Mouse (Mus musculus) midbrain, embryonic 16.5 days (tissue): Measurements from ENCODE around the gene Unkl. TPM values are rescaled to one million over a fixed set of nuclear protein-coding genes. Genes with fewer than 3 reads are reported as not detected.
"Not testable (repeated sequence)": the region's sequence is repeated elsewhere in the genome, so short reads cannot be mapped to it uniquely, and the experiment has no call there.

Experiments
- ATAC-seq: fragments of 200-750 bp; cut with Nextera tagmentation; 2 replicates; pipeline ENCODE4 v1.8.0; 2017; ENCODE audit warnings: moderate TSS enrichment
- H3K27ac ChIP-seq: fragments of 300-500 bp; sonication (generic); 2 replicates; pipeline ENCODE4 v1.5.1; 2014; ENCODE audit warnings: mild to moderate bottlenecking, low read length, mixed read lengths
- H3K27me3 ChIP-seq: fragments of 300-500 bp; sonication (generic); 2 replicates; pipeline ENCODE4 v1.6.1; 2014; ENCODE audit warnings: low read depth, low read length, mixed read lengths; ENCODE audit not compliant: control insufficient read depth, insufficient read depth
- H3K36me3 ChIP-seq: fragments of 300-500 bp; sonication (generic); 2 replicates; pipeline ENCODE4 v1.6.1; 2014; ENCODE audit warnings: mild to moderate bottlenecking, low read length, moderate library complexity, mixed read lengths; ENCODE audit not compliant: control insufficient read depth, insufficient read depth
- H3K4me1 ChIP-seq: fragments of 300-500 bp; sonication (generic); 2 replicates; pipeline ENCODE4 v1.6.1; 2014; ENCODE audit warnings: mild to moderate bottlenecking, low read length, mixed read lengths; ENCODE audit not compliant: control insufficient read depth, insufficient read depth
- H3K4me2 ChIP-seq: fragments of 300-500 bp; sonication (generic); 2 replicates; pipeline ENCODE4 v1.6.1; 2014; ENCODE audit warnings: mild to moderate bottlenecking, low read length, mixed read lengths
- H3K4me3 ChIP-seq: fragments of 300-500 bp; sonication (generic); 2 replicates; pipeline ENCODE4 v1.5.1; 2014; ENCODE audit warnings: low read depth, mild to moderate bottlenecking, low read length, moderate library complexity, mixed read lengths
- H3K9ac ChIP-seq: fragments of 300-500 bp; sonication (generic); 2 replicates; pipeline ENCODE4 v1.6.1; 2014; ENCODE audit warnings: low read depth, low read length, mixed read lengths
- H3K9me3 ChIP-seq: fragments of 300-500 bp; sonication (generic); replicated peaks from 2 replicates; pipeline ENCODE4 v1.6.1; 2014; ENCODE audit warnings: mild to moderate bottlenecking, low read length, mixed read lengths; ENCODE audit not compliant: control insufficient read depth, poor library complexity, severe bottlenecking
- WGBS: fragments of 180-500 bp; shearing (Covaris S2); extraction: QIAGEN DNeasy Blood & Tissue Kit; methylation state at CpG from one replicate; pipeline ENCODE4 v1.1.7; 2014; 5-methylcytosine and 5-hydroxymethylcytosine counted together
- polyA plus RNA-seq: library from polyadenylated mRNA; unstranded; fragments of >200 nt; fragmentation: Nextera tagmentation; extraction: Ambion mirVana; gene quantifications from 2 replicates; pipeline ENCODE4 v1.2.1, GENCODE M21; 2015

The Unkl gene
- polyA plus RNA-seq, 1 experiment from 2014 or later = 19.2 TPM

DNA sequence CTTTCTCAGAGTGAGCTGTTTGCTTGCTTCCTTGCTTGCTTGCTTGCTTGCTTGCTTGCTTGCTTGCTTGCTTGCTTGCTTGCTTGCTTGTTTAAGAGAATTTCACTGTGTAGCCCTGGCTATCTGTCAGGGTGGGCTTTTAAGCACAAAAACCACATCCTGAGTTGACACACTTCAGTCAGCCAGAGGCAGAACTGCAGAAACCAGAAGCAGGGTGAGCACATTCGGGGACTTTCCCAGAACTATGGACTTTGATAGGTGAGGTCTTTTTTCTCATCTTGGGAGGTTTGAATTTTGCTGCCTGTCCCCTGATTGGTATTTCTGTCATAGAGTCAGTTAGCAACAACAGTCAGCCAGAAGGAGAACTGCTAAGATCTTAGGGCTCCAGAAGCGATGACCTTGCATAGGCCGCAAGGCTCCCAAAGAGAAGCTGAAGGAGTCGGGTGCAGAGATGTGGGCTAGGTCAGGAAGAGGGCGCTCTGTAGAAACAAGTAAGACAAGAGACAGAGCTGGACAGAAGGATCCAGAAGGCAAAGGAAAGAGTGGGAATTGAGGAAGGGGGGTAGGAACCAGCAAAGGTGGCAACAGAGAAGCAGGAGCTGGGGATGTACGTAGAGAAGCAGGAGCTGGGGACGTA lies 36.5 kb downstream of the Unkl start:
- no peaks in the 10 kb centered on the region for H3K9me3 ChIP-seq
- 92% methylated on average over 7 of the region's 7 CpGs for WGBS
- H3K4me2 ChIP-seq = no peak overlapping the region
- H3K4me3 ChIP-seq = no peak overlapping the region
- no peak overlapping the region for H3K9ac ChIP-seq
- H3K36me3 ChIP-seq = peaks cover 4% of the 10 kb centered on the region; the same call in 1 of the 2 replicates
- peaks cover 15% of the 10 kb centered on the region for H3K4me1 ChIP-seq
- no peak for ATAC-seq
- H3K27me3 ChIP-seq = no peaks in the 10 kb centered on the region
- no peak overlapping the region for H3K27ac ChIP-seq

DNA sequence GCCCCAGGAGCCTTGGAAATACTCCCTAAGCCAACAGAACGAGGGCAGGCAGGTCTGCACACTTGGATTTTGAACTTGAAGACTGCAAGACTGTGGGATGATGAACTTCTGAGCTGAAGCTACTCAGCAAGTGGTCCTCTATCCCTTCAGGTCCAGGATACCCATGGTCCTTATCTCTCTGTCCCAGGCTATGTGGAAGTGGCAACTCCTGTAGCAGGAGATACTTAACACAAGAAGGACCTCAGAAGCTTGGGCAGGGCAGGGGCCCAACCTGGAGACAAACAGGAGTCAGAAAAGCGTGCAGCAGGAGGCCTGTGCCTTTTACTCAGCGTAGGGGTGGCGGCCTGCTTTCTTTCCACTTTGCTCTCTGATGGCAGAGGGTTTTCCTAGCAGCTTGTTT lies 37.5 kb downstream of the Unkl start:
- no peak overlapping the region for H3K27ac ChIP-seq
- no peaks in the 10 kb centered on the region for H3K9me3 ChIP-seq
- no peak for ATAC-seq
- 92% methylated on average over 4 of the region's 4 CpGs for WGBS
- no peak overlapping the region for H3K4me2 ChIP-seq
- H3K4me3 ChIP-seq = no peak overlapping the region
- H3K4me1 ChIP-seq = peaks cover 15% of the 10 kb centered on the region
- no peaks in the 10 kb centered on the region for H3K27me3 ChIP-seq
- peaks cover 4% of the 10 kb centered on the region; the same call in 1 of the 2 replicates for H3K36me3 ChIP-seq
- H3K9ac ChIP-seq = no peak overlapping the region

DNA sequence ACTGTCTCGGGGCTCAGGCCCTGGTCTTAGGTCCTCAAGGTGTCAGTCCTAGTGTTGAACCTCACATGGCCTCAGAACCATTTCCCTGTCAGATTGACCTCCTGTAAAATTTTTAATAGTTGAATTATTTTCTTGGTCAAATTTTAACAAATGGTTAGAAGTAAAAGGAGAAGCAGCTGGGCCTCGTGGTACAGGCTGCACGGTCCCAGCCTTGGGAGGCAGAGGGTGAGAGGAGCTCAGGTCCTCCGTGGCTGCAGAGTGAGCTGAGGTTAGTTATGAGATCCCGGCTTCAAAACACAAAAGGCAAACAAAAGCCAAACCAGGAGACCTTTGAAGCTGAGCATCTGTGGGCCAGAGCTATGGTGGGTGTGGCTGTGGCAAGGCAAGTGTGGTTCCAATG lies 39.8 kb downstream of the Unkl start:
- ATAC-seq = no peak
- Histone ChIP-seq H3K27me3 (no peaks in the 10 kb centered on the region), H3K4me1 (no peaks in the 10 kb centered on the region; the same call in 1 of the 2 replicates), H3K4me2 (no peak overlapping the region), H3K9me3 (no peaks in the 10 kb centered on the region), H3K27ac (no peak overlapping the region), H3K36me3 (peaks cover 8% of the 10 kb centered on the region), H3K4me3 (no peak overlapping the region), H3K9ac (no peak overlapping the region)
- 88% methylated on average over 5 of the region's 5 CpGs for WGBS

GRCm38 (mm10) chr17:25230014-25230655 lies 41.9 kb downstream of the Unkl start:
- not testable (repeated sequence) for H3K4me3 ChIP-seq, H3K9ac ChIP-seq, H3K9me3 ChIP-seq, H3K27ac ChIP-seq, H3K27me3 ChIP-seq, H3K4me1 ChIP-seq, H3K4me2 ChIP-seq
- WGBS = 79% methylated on average over 12 of the region's 17 CpGs
- ATAC-seq = peak; percentile 43; the same call in 1 of the 2 replicates
- H3K36me3 ChIP-seq = peaks cover 17% of the 10 kb centered on the region

DNA sequence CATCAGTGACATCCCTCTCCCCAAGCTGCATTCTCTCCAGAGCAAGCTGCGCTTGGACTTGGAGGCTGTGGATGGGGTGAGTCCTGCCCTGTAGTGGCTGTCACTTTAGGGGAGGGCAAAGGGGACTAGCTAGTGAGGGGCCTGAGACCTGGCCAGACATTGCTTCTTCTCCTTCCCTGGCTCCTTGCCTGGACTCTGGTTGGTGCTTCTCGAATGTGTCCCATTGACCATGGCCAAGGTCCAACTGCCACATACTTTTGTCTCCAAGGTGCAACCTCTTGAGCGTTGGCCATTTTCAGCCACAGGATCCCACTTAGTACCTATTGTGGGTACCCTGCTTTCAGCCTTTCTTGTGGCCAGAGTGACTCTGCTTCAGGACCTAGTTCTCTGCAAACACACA lies 42.5 kb downstream of the Unkl start:
- Histone ChIP-seq H3K4me1 (no peaks in the 10 kb centered on the region), H3K9me3 (no peaks in the 10 kb centered on the region), H3K4me3 (no peak overlapping the region), H3K36me3 (peaks cover 22% of the 10 kb centered on the region), H3K27me3 (no peaks in the 10 kb centered on the region), H3K4me2 (no peak overlapping the region), H3K27ac (no peak overlapping the region), H3K9ac (no peak overlapping the region)
- ATAC-seq = no peak
- 94% methylated on average over 3 of the region's 3 CpGs for WGBS

DNA sequence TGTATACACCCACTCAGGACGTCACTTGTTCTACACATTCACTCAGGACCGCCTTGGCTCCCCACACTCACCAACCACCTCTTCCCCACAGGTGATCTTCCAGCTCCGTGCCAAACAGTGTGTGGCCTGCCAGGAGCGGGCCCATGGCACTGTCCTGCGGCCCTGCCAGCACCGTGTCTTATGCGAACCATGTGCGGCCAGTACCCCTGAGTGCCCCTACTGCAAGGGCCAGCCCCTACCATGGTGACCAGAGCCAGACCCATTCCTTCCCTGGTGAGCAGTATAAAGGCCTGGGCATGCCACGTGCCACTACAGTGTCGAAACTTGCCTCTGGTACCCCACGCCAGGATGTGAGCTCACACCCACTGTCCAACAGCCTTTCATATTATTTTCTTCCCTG lies 43.4 kb downstream of the Unkl start:
- ATAC-seq = peak; percentile 70
- not testable (repeated sequence) for H3K4me1 ChIP-seq, H3K4me2 ChIP-seq, H3K9me3 ChIP-seq, H3K9ac ChIP-seq, H3K27ac ChIP-seq, H3K27me3 ChIP-seq, H3K4me3 ChIP-seq
- WGBS = 96% methylated on average over 5 of the region's 11 CpGs
- peaks cover 25% of the 10 kb centered on the region for H3K36me3 ChIP-seq

GRCm38 (mm10) chr17:25235635-25236034 lies 47.4 kb downstream of the Unkl start:
- H3K27ac ChIP-seq = no peak overlapping the region
- ATAC-seq = no peak
- no peaks in the 10 kb centered on the region for H3K27me3 ChIP-seq
- no peak overlapping the region for H3K4me3 ChIP-seq
- no peaks in the 10 kb centered on the region for H3K9me3 ChIP-seq
- H3K36me3 ChIP-seq = peaks cover 21% of the 10 kb centered on the region
- H3K9ac ChIP-seq = no peak overlapping the region
- WGBS = 88% methylated on average over 9 of the region's 9 CpGs
- H3K4me2 ChIP-seq = no peak overlapping the region
- H3K4me1 ChIP-seq = peaks cover 7% of the 10 kb centered on the region

DNA sequence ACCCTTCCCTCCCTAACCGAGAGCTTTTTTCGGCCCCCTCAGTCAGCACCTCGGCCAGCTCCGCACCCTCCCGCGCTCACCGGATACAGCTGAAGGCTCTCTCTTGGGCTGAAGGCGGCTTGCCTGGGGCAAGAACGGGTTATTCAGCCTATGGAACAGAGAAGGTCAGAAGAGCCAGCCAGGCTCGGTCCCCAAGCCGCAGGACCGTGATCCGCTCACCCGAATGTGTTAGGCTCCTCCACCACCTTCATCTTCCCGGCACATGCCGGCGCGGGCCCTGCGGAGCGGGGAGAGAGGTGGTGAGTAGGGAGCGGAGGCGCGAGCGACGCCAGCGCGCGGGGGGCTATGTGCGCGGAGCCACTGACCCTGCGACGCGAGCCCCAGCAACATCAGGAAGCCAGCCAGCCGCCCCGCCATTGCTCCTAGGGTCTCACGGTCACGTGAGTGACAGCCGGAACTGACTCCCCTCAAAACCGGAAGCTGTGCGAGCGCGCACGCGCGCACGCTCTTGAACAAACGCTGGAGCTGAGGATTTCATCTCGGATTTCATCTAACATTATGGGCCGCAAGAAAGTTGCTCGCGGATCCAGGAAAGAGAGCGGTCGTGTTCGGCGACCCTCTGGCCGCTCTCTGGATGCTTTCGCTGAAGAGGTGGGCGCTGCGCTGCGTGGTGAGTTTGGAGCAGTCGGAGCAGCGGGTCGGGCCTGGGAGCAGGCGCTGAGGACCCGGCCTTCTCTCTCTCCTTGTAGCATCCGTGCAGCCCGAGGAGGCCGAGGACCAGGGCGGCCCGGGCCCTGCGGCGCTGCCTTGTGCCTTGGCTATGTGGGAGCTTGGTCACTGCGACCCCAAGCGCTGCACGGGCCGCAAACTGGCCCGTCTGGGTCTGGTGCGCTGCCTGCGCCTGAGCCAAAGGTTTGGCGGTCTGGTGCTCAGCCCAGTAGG lies 51.8 kb downstream of the Unkl start, which contains the start of the genes Gnptg and Tsr3:
Gnptg (minus strand) TSS at position 430 of the 942 bp plus-strand sequence.
Tsr3 (plus strand) TSS at position 476 of the 942 bp plus-strand sequence.
- peak; percentile 87 for ATAC-seq
- Histone ChIP-seq H3K27ac (peak within 1 kb of the TSS; percentile 83), H3K27me3 (no peaks in the 10 kb centered on the region), H3K4me1 (peaks cover 19% of the 10 kb centered on the region), H3K9me3 (no peaks in the 10 kb centered on the region), H3K4me3 (peak within 1 kb of the TSS; percentile 99), H3K4me2 (peak within 1 kb of the TSS; percentile 89), H3K9ac (peak within 1 kb of the TSS; percentile 95), H3K36me3 (peaks cover 28% of the 10 kb centered on the region)
- WGBS = under 1% methylated on average over 75 of the region's 80 CpGs
